Mouse (Mus musculus) heart, embryonic 10.5 days (tissue): ENCODE measurements around the gene Igsf9. TPM values are rescaled to one million over a fixed set of nuclear protein-coding genes. Genes with fewer than 3 reads are reported as not detected.

ENCODE experiments used
- DNase-seq: peaks from one replicate; pipeline ENCODE4 v3.0.0-alpha.2; 2017; ENCODE audit warnings: low spot score
- H3K27ac ChIP-seq: fragments of 300-500 bp; sonication (generic); 2 replicates; pipeline ENCODE4 v1.5.1; 2016; ENCODE audit warnings: mild to moderate bottlenecking
- H3K27me3 ChIP-seq: fragments of 300-500 bp; sonication (generic); 2 replicates; pipeline ENCODE4 v1.6.1; 2016; ENCODE audit warnings: mild to moderate bottlenecking; ENCODE audit not compliant: poor library complexity, insufficient read depth, severe bottlenecking
- H3K36me3 ChIP-seq: fragments of 300-500 bp; sonication (generic); 2 replicates; pipeline ENCODE4 v1.6.1; 2016; ENCODE audit warnings: mild to moderate bottlenecking, moderate library complexity
- H3K4me1 ChIP-seq: fragments of 300-500 bp; sonication (generic); 2 replicates; pipeline ENCODE4 v1.6.1; 2016; ENCODE audit warnings: mild to moderate bottlenecking
- H3K4me3 ChIP-seq: fragments of 300-500 bp; sonication (generic); 2 replicates; pipeline ENCODE4 v1.5.1; 2016; ENCODE audit warnings: mild to moderate bottlenecking, moderate library complexity
- H3K9me3 ChIP-seq: fragments of 300-500 bp; sonication (generic); 2 replicates; pipeline ENCODE4 v1.6.1; 2016; ENCODE audit warnings: mild to moderate bottlenecking, moderate library complexity
- WGBS: fragments of 180-500 bp; shearing (Covaris S2); methylation state at CpG from one replicate; pipeline ENCODE4 v1.1.7; 2016; 5-methylcytosine and 5-hydroxymethylcytosine counted together
- polyA plus RNA-seq: library from polyadenylated mRNA; unstranded; fragments of >200 nt; fragmentation: Nextera tagmentation; extraction: Ambion mirVana; gene quantifications from 2 replicates; pipeline ENCODE4 v1.2.1, GENCODE M21; 2016

Igsf9 gene
- polyA plus RNA-seq, 1 experiment from 2014 or later, result 37.5 TPM

GRCm38 (mm10) chr1:172503111-172503997 is 21.8 kb downstream of the Igsf9 start:
- H3K27me3 ChIP-seq, result peaks cover 5% of the 10 kb centered on the region; the same call in 1 of the 2 replicates
- DNase-seq, result no peak
- H3K9me3 ChIP-seq, result no peaks in the 10 kb centered on the region
- peak overlapping the region; percentile 79 for H3K4me3 ChIP-seq
- WGBS, result 51% methylated on average over 14 of the region's 14 CpGs
- H3K27ac ChIP-seq, result peak overlapping the region; percentile 92
- H3K4me1 ChIP-seq, result peaks cover 79% of the 10 kb centered on the region
- peaks cover 34% of the 10 kb centered on the region for H3K36me3 ChIP-seq

GRCm38 (mm10) chr1:172504756-172505155 is 23.2 kb downstream of the Igsf9 start:
- Histone ChIP-seq H3K4me3 (no peak overlapping the region), H3K4me1 (peaks cover 75% of the 10 kb centered on the region), H3K9me3 (no peaks in the 10 kb centered on the region), H3K27me3 (peaks cover 5% of the 10 kb centered on the region; the same call in 1 of the 2 replicates), H3K36me3 (peaks cover 34% of the 10 kb centered on the region), H3K27ac (0 out of 2 replicates have a peak overlapping the region, but pooled peaks have one; percentile 36)
- DNase-seq, result no peak
- 81% methylated on average over 8 of the region's 8 CpGs for WGBS

- 54% methylated on average over 5 of the region's 5 CpGs for WGBS
- Histone ChIP-seq H3K27ac (no peak overlapping the region), H3K9me3 (no peaks in the 10 kb centered on the region), H3K4me1 (peaks cover 69% of the 10 kb centered on the region), H3K36me3 (peaks cover 34% of the 10 kb centered on the region), H3K27me3 (0 out of 2 replicates have a peak, but pooled peaks cover under 1% of the 10 kb centered on the region), H3K4me3 (no peak overlapping the region)
- no peak for DNase-seq
Observed at GRCm38 (mm10) chr1:172507001-172507400, 25.4 kb downstream of the Igsf9 start.

- H3K27ac ChIP-seq, result peak overlapping the region; percentile 17
- no peaks in the 10 kb centered on the region for H3K9me3 ChIP-seq
- peaks cover 31% of the 10 kb centered on the region for H3K36me3 ChIP-seq
- WGBS, result 72% methylated on average over 3 of the region's 3 CpGs
- DNase-seq, result no peak
- H3K4me1 ChIP-seq, result peaks cover 65% of the 10 kb centered on the region
- H3K4me3 ChIP-seq, result no peak overlapping the region
- no peaks in the 10 kb centered on the region for H3K27me3 ChIP-seq
Observed at GRCm38 (mm10) chr1:172507701-172508100, 26.1 kb downstream of the Igsf9 start.

- no peak for DNase-seq
- peaks cover 31% of the 10 kb centered on the region for H3K36me3 ChIP-seq
- H3K27ac ChIP-seq, result peak overlapping the region; percentile 17; the same call in 1 of the 2 replicates
- H3K27me3 ChIP-seq, result no peaks in the 10 kb centered on the region
- peaks cover 65% of the 10 kb centered on the region for H3K4me1 ChIP-seq
- 23% methylated on average over 2 of the region's 2 CpGs for WGBS
- H3K9me3 ChIP-seq, result no peaks in the 10 kb centered on the region
- H3K4me3 ChIP-seq, result no peak overlapping the region
Observed at GRCm38 (mm10) chr1:172508172-172508571, 26.6 kb downstream of the Igsf9 start.

GRCm38 (mm10) chr1:172509235-172509634 is 27.6 kb downstream of the Igsf9 start:
- no peak for DNase-seq
- no peak overlapping the region for H3K4me3 ChIP-seq
- peaks cover 31% of the 10 kb centered on the region for H3K36me3 ChIP-seq
- no peaks in the 10 kb centered on the region for H3K9me3 ChIP-seq
- peaks cover 63% of the 10 kb centered on the region for H3K4me1 ChIP-seq
- 73% methylated on average over 5 of the region's 5 CpGs for WGBS
- no peaks in the 10 kb centered on the region for H3K27me3 ChIP-seq
- no peak overlapping the region for H3K27ac ChIP-seq

- WGBS, result 43% methylated on average over 8 of the region's 8 CpGs
- Histone ChIP-seq H3K27me3 (no peaks in the 10 kb centered on the region), H3K9me3 (no peaks in the 10 kb centered on the region), H3K4me3 (no peak overlapping the region), H3K4me1 (peaks cover 59% of the 10 kb centered on the region), H3K27ac (0 out of 2 replicates have a peak overlapping the region, but pooled peaks have one; percentile 16), H3K36me3 (peaks cover 28% of the 10 kb centered on the region)
- DNase-seq, result no peak
Observed at GRCm38 (mm10) chr1:172509983-172510382, 28.4 kb downstream of the Igsf9 start.

- peaks cover 23% of the 10 kb centered on the region for H3K36me3 ChIP-seq
- DNase-seq, result no peak
- no peaks in the 10 kb centered on the region for H3K27me3 ChIP-seq
- H3K4me1 ChIP-seq, result peaks cover 59% of the 10 kb centered on the region
- peak overlapping the region; percentile 16; the same call in 1 of the 2 replicates for H3K27ac ChIP-seq
- no peaks in the 10 kb centered on the region for H3K9me3 ChIP-seq
- no peak overlapping the region for H3K4me3 ChIP-seq
- 33% methylated on average over 13 of the region's 13 CpGs for WGBS
Observed at GRCm38 (mm10) chr1:172510421-172510972, 28.9 kb downstream of the Igsf9 start.

- DNase-seq, result no peak
- Histone ChIP-seq H3K4me3 (no peak overlapping the region; the same call in 1 of the 2 replicates), H3K27me3 (no peaks in the 10 kb centered on the region), H3K27ac (peak overlapping the region; percentile 81), H3K4me1 (peaks cover 45% of the 10 kb centered on the region), H3K36me3 (no peaks in the 10 kb centered on the region), H3K9me3 (peaks cover 3% of the 10 kb centered on the region; the same call in 1 of the 2 replicates)
- WGBS, result 16% methylated on average over 13 of the region's 13 CpGs
Observed at GRCm38 (mm10) chr1:172512962-172513361, 31.4 kb downstream of the Igsf9 start.

- Histone ChIP-seq H3K9me3 (peaks cover 3% of the 10 kb centered on the region; the same call in 1 of the 2 replicates), H3K4me3 (no peak overlapping the region), H3K27me3 (no peaks in the 10 kb centered on the region), H3K27ac (peak overlapping the region; percentile 81), H3K4me1 (peaks cover 40% of the 10 kb centered on the region), H3K36me3 (no peaks in the 10 kb centered on the region)
- WGBS, result 42% methylated on average over 17 of the region's 17 CpGs
- peak; percentile 88 for DNase-seq
Observed at GRCm38 (mm10) chr1:172513525-172514212, 32.1 kb downstream of the Igsf9 start.

GRCm38 (mm10) chr1:172514213-172514529 is 32.6 kb downstream of the Igsf9 start:
- Histone ChIP-seq H3K27me3 (no peaks in the 10 kb centered on the region), H3K27ac (peak overlapping the region; percentile 81), H3K36me3 (no peaks in the 10 kb centered on the region), H3K9me3 (peaks cover 3% of the 10 kb centered on the region; the same call in 1 of the 2 replicates), H3K4me3 (no peak overlapping the region), H3K4me1 (peaks cover 39% of the 10 kb centered on the region)
- WGBS, result 60% methylated on average over 4 of the region's 4 CpGs
- DNase-seq, result no peak

- Histone ChIP-seq H3K27ac (peak overlapping the region; percentile 81), H3K4me1 (peaks cover 41% of the 10 kb centered on the region)
Observed at GRCm38 (mm10) chr1:172514551-172515268, 33.1 kb downstream of the Igsf9 start.

More at GRCm38 (mm10) chr1:172514551-172515268, 33.1 kb downstream of the Igsf9 start:
- H3K36me3 ChIP-seq, result no peaks in the 10 kb centered on the region
- H3K27me3 ChIP-seq, result no peaks in the 10 kb centered on the region
- no peak overlapping the region for H3K4me3 ChIP-seq
- WGBS, result 72% methylated on average over 7 of the region's 7 CpGs
- peaks cover 3% of the 10 kb centered on the region; the same call in 1 of the 2 replicates for H3K9me3 ChIP-seq
- no peak for DNase-seq
